Comparison of ENCODE assay signal across 8 mouse cellular contexts in the genomic region with DNA sequence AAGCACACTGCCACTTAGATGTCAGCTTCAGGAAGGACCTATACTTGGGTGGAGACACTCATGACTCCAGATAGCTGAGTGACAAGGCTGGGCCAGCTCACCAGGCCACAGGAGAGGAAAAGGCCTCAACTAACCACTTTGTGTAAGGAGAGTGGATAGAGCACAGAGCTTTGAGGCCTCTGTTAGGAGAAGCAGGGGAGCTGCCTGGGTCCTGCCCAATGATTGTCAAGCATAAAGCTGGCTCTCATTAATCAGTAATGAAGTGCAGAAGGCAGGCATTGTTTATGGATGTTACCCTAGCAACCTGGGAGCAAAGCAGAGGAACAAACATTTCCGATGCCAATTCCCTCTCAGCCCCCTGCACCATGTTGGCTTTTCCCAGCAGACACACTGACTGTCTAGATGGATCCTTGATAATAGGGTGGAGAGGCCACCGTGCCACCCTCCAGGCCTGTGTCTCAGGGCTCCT. TPM values are rescaled to one million over a fixed set of nuclear protein-coding genes. Genes with fewer than 3 reads are reported as not detected.
DNase-seq lines count a peak whose midpoint lies in the region; ATAC-seq and TF ChIP-seq lines count a peak whose summit lies in the region.

No protein-coding gene starts in this region.

- no peaks in the 10 kb centered on the region for H3K27me3 ChIP-seq in embryonic facial prominence, embryonic 11.5 days (ENCODE audit: control insufficient read depth, insufficient read depth, low read length)
- peaks cover 5% of the 10 kb centered on the region; the same call in 1 of the 2 replicates for H3K27me3 ChIP-seq in intestine, embryonic 16.5 days (replicated peaks; ENCODE audit: control insufficient read depth, insufficient read depth, low read length)
- no peaks in the 10 kb centered on the region for H3K27me3 ChIP-seq in liver, embryonic 14.5 days (ENCODE audit: control insufficient read depth, insufficient read depth, low read length)

- peak overlapping the region; percentile 20; the same call in 1 of the 2 replicates for H3K27ac ChIP-seq in embryonic facial prominence, embryonic 11.5 days (replicated peaks; ENCODE audit: low read depth, low read length)
- H3K27ac ChIP-seq in intestine, embryonic 16.5 days (ENCODE audit: low read length), result peak overlapping the region; percentile 59; the same call in 1 of the 2 replicates
- peak overlapping the region; percentile 12; the same call in 1 of the 2 replicates for H3K27ac ChIP-seq in liver, embryonic 14.5 days

- H3K4me2 ChIP-seq in embryonic facial prominence, embryonic 11.5 days (ENCODE audit: low read depth, low read length), result no peak overlapping the region
- H3K4me2 ChIP-seq in intestine, embryonic 16.5 days (ENCODE audit: low read depth, low read length), result no peak overlapping the region
- no peak overlapping the region for H3K4me2 ChIP-seq in liver, embryonic 14.5 days (ENCODE audit: low read depth)

- peak; percentile 7 for DNase-seq in 416B (ENCODE audit: low read depth)
- peak; percentile 62 for DNase-seq in embryonic facial prominence, embryonic 11.5 days (ENCODE audit: low spot score)
- no peak for DNase-seq in liver, embryonic 14.5 days (ENCODE audit: low read depth in 3 of 3, low spot score in 3 of 3)
- no peak for DNase-seq in cerebellum, postnatal 25 days
- DNase-seq in left cerebral cortex, postnatal 14 days (ENCODE audit: low spot score in 2 of 2), result no peak
- no peak for DNase-seq in heart, postnatal 10 days
- no peak for DNase-seq in heart, postnatal 36 days

- H3K4me3 ChIP-seq in embryonic facial prominence, embryonic 11.5 days (ENCODE audit: low read depth, low read length), result no peak overlapping the region
- no peak overlapping the region for H3K4me3 ChIP-seq in intestine, embryonic 16.5 days (ENCODE audit: low read length)
- H3K4me3 ChIP-seq in liver, embryonic 14.5 days (ENCODE audit: insufficient read depth in 1 of 2, low read depth in 2 of 2, low read length in 2 of 2), result no peak overlapping the region

- no peaks in the 10 kb centered on the region for H3K4me1 ChIP-seq in embryonic facial prominence, embryonic 11.5 days (ENCODE audit: control insufficient read depth, insufficient read depth, low read length)
- 0 out of 2 replicates have a peak, but pooled peaks cover 2% of the 10 kb centered on the region for H3K4me1 ChIP-seq in intestine, embryonic 16.5 days (ENCODE audit: control insufficient read depth, insufficient read depth, low read length)
- H3K4me1 ChIP-seq in liver, embryonic 14.5 days (replicated peaks; ENCODE audit: control insufficient read depth in 2 of 2, insufficient read depth in 2 of 2, low read length in 1 of 2), result peaks cover 2 to 27% of the 10 kb centered on the region in 2 experiments; a peak in 3 of 4 replicates

- intact Hi-C loops in left cerebral cortex, postnatal 14 days (cut with DNase I), result no loop called here
- intact Hi-C loops in heart, postnatal 10 days (cut with DNase I), result no loop called here
- intact Hi-C loops in heart, postnatal 36 days (cut with DNase I), result no loop called here

- no peaks in the 10 kb centered on the region for H3K9me3 ChIP-seq in embryonic facial prominence, embryonic 11.5 days (replicated peaks; ENCODE audit: control insufficient read depth, low read length)
- H3K9me3 ChIP-seq in intestine, embryonic 16.5 days (ENCODE audit: control insufficient read depth, low read length), result no peaks in the 10 kb centered on the region
- H3K9me3 ChIP-seq in liver, embryonic 14.5 days (ENCODE audit: control insufficient read depth, low read length), result no peaks in the 10 kb centered on the region

- no peak for TF ChIP-seq EP300 in liver, embryonic 14.5 days (IDR thresholded peaks at IDR 0.05; ENCODE audit: low read depth)

- no peaks in the 10 kb centered on the region for H3K36me3 ChIP-seq in embryonic facial prominence, embryonic 11.5 days (replicated peaks; ENCODE audit: control insufficient read depth, insufficient read depth, low read depth, low read length)
- H3K36me3 ChIP-seq in intestine, embryonic 16.5 days (ENCODE audit: control insufficient read depth, insufficient read depth, low read length), result no peaks in the 10 kb centered on the region
- no peaks in the 10 kb centered on the region for H3K36me3 ChIP-seq in liver, embryonic 14.5 days (replicated peaks; ENCODE audit: control insufficient read depth, insufficient read depth, low read depth)

- H3K9ac ChIP-seq in embryonic facial prominence, embryonic 11.5 days (replicated peaks; ENCODE audit: low read length), result no peak overlapping the region
- no peak overlapping the region for H3K9ac ChIP-seq in intestine, embryonic 16.5 days (ENCODE audit: low read depth, low read length)
- no peak overlapping the region for H3K9ac ChIP-seq in liver, embryonic 14.5 days (replicated peaks)

- WGBS in embryonic facial prominence, embryonic 11.5 days, result 39% methylated on average over 2 of the region's 2 CpGs
- WGBS in intestine, embryonic 16.5 days, result 43% methylated on average over 2 of the region's 2 CpGs
- 61% methylated on average over 2 of the region's 2 CpGs for WGBS in liver, embryonic 14.5 days (ENCODE audit: insufficient replicate concordance)

- no peak for TF ChIP-seq CTCF in liver, embryonic 14.5 days (IDR thresholded peaks at IDR 0.05; ENCODE audit: low read depth)

- ATAC-seq in embryonic facial prominence, embryonic 11.5 days (replicated peaks; ENCODE audit: insufficient number of reproducible peaks, low FRiP score, low TSS enrichment, low read depth), result peak; percentile 35; the same call in 1 of the 2 replicates
- ATAC-seq in intestine, embryonic 16.5 days, result peak; percentile 72
- peak; percentile 64 for ATAC-seq in liver, embryonic 14.5 days (ENCODE audit: insufficient read depth)

RNA-seq across cellular contexts. Expression of a gene that starts 44.6 kb away (rescaled TPM):
- 196 and 219 TPM in 2 replicates for polyA plus RNA-seq in embryonic facial prominence, embryonic 11.5 days (2014; fragmentation: Nextera tagmentation; extraction: Ambion mirVana)
- polyA plus RNA-seq in intestine, embryonic 16.5 days (2015; fragmentation: Nextera tagmentation; extraction: Ambion mirVana), result 101 and 103 TPM in 2 replicates
- 24.3 and 34.5 TPM in 2 replicates for polyA plus RNA-seq in liver, embryonic 14.5 days (2012; rRNA removed)
- polyA plus RNA-seq in liver, embryonic 14.5 days (2014; fragmentation: Nextera tagmentation; extraction: Ambion mirVana), result 54.5 and 71.8 TPM in 2 replicates
- 100 to 1,000 TPM; 134 to 186 TPM for total RNA-seq in left cerebral cortex, postnatal 14 days (2021)
- total RNA-seq in heart, postnatal 10 days (2021), result 100 to 1,000 TPM; 187 to 221 TPM
- total RNA-seq in heart, postnatal 36 days (2021), result 100 to 1,000 TPM; 112 to 209 TPM

Comparison
In these comparisons a context has a peak if more than half of its experiments do, and no peak if none do; other contexts are left out.
1. DNase-seq: peak in 416B (single experiment) and embryonic facial prominence, embryonic 11.5 days (single experiment); none in liver, embryonic 14.5 days (0 of 3), cerebellum, postnatal 25 days (0 of 2), left cerebral cortex, postnatal 14 days (0 of 2), heart, postnatal 10 days (0 of 2) and heart, postnatal 36 days (0 of 2).
2. Peak in every context shown above with its lines, with median percentiles within 50 percentile points of each other: ATAC-seq and H3K27ac ChIP-seq.